Mouse (Mus musculus): ENCODE results near the gene Gpr152. TPM values are rescaled to one million over a fixed set of nuclear protein-coding genes. Genes with fewer than 3 reads are reported as not detected.
A peak's percentile ranks its signal among the peaks of the same experiment; 100 is the strongest.

Gene Gpr152
- polyA plus RNA-seq, 1 experiment from 2014 or later = not detected

- no peaks in the 10 kb centered on the region for H3K27me3 ChIP-seq (ENCODE audit: control insufficient read depth, insufficient read depth, low read length)
- no peaks in the 10 kb centered on the region for H3K36me3 ChIP-seq (replicated peaks; ENCODE audit: control insufficient read depth, insufficient read depth, low read depth, low read length)
- H3K27ac ChIP-seq (replicated peaks; ENCODE audit: low read depth, low read length) = no peak overlapping the region
- H3K4me1 ChIP-seq (ENCODE audit: control insufficient read depth, insufficient read depth, low read length) = peaks cover 4% of the 10 kb centered on the region
- DNase-seq (ENCODE audit: low spot score) (no peak), ATAC-seq (replicated peaks; ENCODE audit: insufficient number of reproducible peaks, low FRiP score, low TSS enrichment, low read depth) (no peak)
- no peaks in the 10 kb centered on the region for H3K9me3 ChIP-seq (replicated peaks; ENCODE audit: control insufficient read depth, low read length)
- no peak overlapping the region for H3K4me3 ChIP-seq (ENCODE audit: low read depth, low read length)
- no peak overlapping the region for H3K4me2 ChIP-seq (ENCODE audit: low read depth, low read length)
- no peak overlapping the region for H3K9ac ChIP-seq (replicated peaks; ENCODE audit: low read length)
- WGBS = 58% methylated on average over 12 of the region's 12 CpGs
Measured at GRCm38 (mm10) chr19:4146366-4147021, 6.9 kb downstream of the Gpr152 start.

- H3K4me2 ChIP-seq (ENCODE audit: low read depth, low read length) = no peak overlapping the region
- no peaks in the 10 kb centered on the region for H3K36me3 ChIP-seq (replicated peaks; ENCODE audit: control insufficient read depth, insufficient read depth, low read depth, low read length)
- H3K4me3 ChIP-seq (ENCODE audit: low read depth, low read length) = no peak overlapping the region
- WGBS = 37% methylated on average over 3 of the region's 3 CpGs
- H3K9me3 ChIP-seq (replicated peaks; ENCODE audit: control insufficient read depth, low read length) = no peaks in the 10 kb centered on the region
- DNase-seq (ENCODE audit: low spot score) (no peak), ATAC-seq (replicated peaks; ENCODE audit: insufficient number of reproducible peaks, low FRiP score, low TSS enrichment, low read depth) (no peak)
- H3K27ac ChIP-seq (replicated peaks; ENCODE audit: low read depth, low read length) = no peak overlapping the region
- no peaks in the 10 kb centered on the region for H3K27me3 ChIP-seq (ENCODE audit: control insufficient read depth, insufficient read depth, low read length)
- no peak overlapping the region for H3K9ac ChIP-seq (replicated peaks; ENCODE audit: low read length)
- peaks cover 4% of the 10 kb centered on the region for H3K4me1 ChIP-seq (ENCODE audit: control insufficient read depth, insufficient read depth, low read length)
Measured at GRCm38 (mm10) chr19:4147022-4147405, 7.4 kb downstream of the Gpr152 start.

GRCm38 (mm10) chr19:4147782-4148490, 8.3 kb downstream of the Gpr152 start:
- Histone ChIP-seq H3K9me3 (replicated peaks; ENCODE audit: control insufficient read depth, low read length) (no peaks in the 10 kb centered on the region), H3K27me3 (ENCODE audit: control insufficient read depth, insufficient read depth, low read length) (no peaks in the 10 kb centered on the region), H3K4me1 (ENCODE audit: control insufficient read depth, insufficient read depth, low read length) (peaks cover 4% of the 10 kb centered on the region), H3K4me2 (ENCODE audit: low read depth, low read length) (0 out of 2 replicates have a peak overlapping the region, but pooled peaks have one; percentile 13), H3K36me3 (replicated peaks; ENCODE audit: control insufficient read depth, insufficient read depth, low read depth, low read length) (no peaks in the 10 kb centered on the region), H3K4me3 (ENCODE audit: low read depth, low read length) (peak overlapping the region; percentile 73), H3K27ac (replicated peaks; ENCODE audit: low read depth, low read length) (no peak overlapping the region), H3K9ac (replicated peaks; ENCODE audit: low read length) (peak overlapping the region; percentile 18; the same call in 1 of the 2 replicates)
- DNase-seq (ENCODE audit: low spot score) = no peak
- no peak for ATAC-seq (replicated peaks; ENCODE audit: insufficient number of reproducible peaks, low FRiP score, low TSS enrichment, low read depth)
- WGBS = 40% methylated on average over 9 of the region's 9 CpGs

GRCm38 (mm10) chr19:4148491-4148806, 8.9 kb downstream of the Gpr152 start, which contains the start of gene Coro1b:
TSS of gene Coro1b (plus strand) at chr19:4148619.
- H3K4me3 ChIP-seq (ENCODE audit: low read depth, low read length) = peak within 1 kb of the TSS; percentile 73
- under 1% methylated on average over 33 of the region's 33 CpGs for WGBS
- peak; percentile 95 for DNase-seq (ENCODE audit: low spot score)
- ATAC-seq (replicated peaks; ENCODE audit: insufficient number of reproducible peaks, low FRiP score, low TSS enrichment, low read depth) = peak; percentile 94
- no peaks in the 10 kb centered on the region for H3K9me3 ChIP-seq (replicated peaks; ENCODE audit: control insufficient read depth, low read length)
- H3K4me2 ChIP-seq (ENCODE audit: low read depth, low read length) = peak within 1 kb of the TSS; percentile 84
- no peaks in the 10 kb centered on the region for H3K27me3 ChIP-seq (ENCODE audit: control insufficient read depth, insufficient read depth, low read length)
- no peaks in the 10 kb centered on the region for H3K36me3 ChIP-seq (replicated peaks; ENCODE audit: control insufficient read depth, insufficient read depth, low read depth, low read length)
- H3K4me1 ChIP-seq (ENCODE audit: control insufficient read depth, insufficient read depth, low read length) = peaks cover 4% of the 10 kb centered on the region
- H3K9ac ChIP-seq (replicated peaks; ENCODE audit: low read length) = peak within 1 kb of the TSS; percentile 78
- no peak within 1 kb of the TSS; the same call in 1 of the 2 replicates for H3K27ac ChIP-seq (replicated peaks; ENCODE audit: low read depth, low read length)

- Histone ChIP-seq H3K36me3 (replicated peaks; ENCODE audit: control insufficient read depth, insufficient read depth, low read depth, low read length) (no peaks in the 10 kb centered on the region), H3K9me3 (replicated peaks; ENCODE audit: control insufficient read depth, low read length) (no peaks in the 10 kb centered on the region), H3K27me3 (ENCODE audit: control insufficient read depth, insufficient read depth, low read length) (no peaks in the 10 kb centered on the region), H3K9ac (replicated peaks; ENCODE audit: low read length) (peak overlapping the region; percentile 78), H3K4me1 (ENCODE audit: control insufficient read depth, insufficient read depth, low read length) (peaks cover 4% of the 10 kb centered on the region), H3K27ac (replicated peaks; ENCODE audit: low read depth, low read length) (no peak overlapping the region; the same call in 1 of the 2 replicates), H3K4me3 (ENCODE audit: low read depth, low read length) (peak overlapping the region; percentile 73), H3K4me2 (ENCODE audit: low read depth, low read length) (peak overlapping the region; percentile 84)
- no peak for DNase-seq (ENCODE audit: low spot score)
- 0 out of 2 replicates have a peak, but pooled peaks have one; percentile 0 for ATAC-seq (replicated peaks; ENCODE audit: insufficient number of reproducible peaks, low FRiP score, low TSS enrichment, low read depth)
- WGBS = 3% methylated on average over 8 of the region's 8 CpGs
Measured at GRCm38 (mm10) chr19:4148819-4149218, 9.2 kb downstream of the Gpr152 start.

- DNase-seq (ENCODE audit: low spot score) (no peak), ATAC-seq (replicated peaks; ENCODE audit: insufficient number of reproducible peaks, low FRiP score, low TSS enrichment, low read depth) (no peak)
- H3K4me1 ChIP-seq (ENCODE audit: control insufficient read depth, insufficient read depth, low read length) = peaks cover 4% of the 10 kb centered on the region
- H3K36me3 ChIP-seq (replicated peaks; ENCODE audit: control insufficient read depth, insufficient read depth, low read depth, low read length) = no peaks in the 10 kb centered on the region
- H3K27ac ChIP-seq (replicated peaks; ENCODE audit: low read depth, low read length) = no peak overlapping the region
- no peaks in the 10 kb centered on the region for H3K27me3 ChIP-seq (ENCODE audit: control insufficient read depth, insufficient read depth, low read length)
- 90% methylated on average over 11 of the region's 11 CpGs for WGBS
- no peaks in the 10 kb centered on the region for H3K9me3 ChIP-seq (replicated peaks; ENCODE audit: control insufficient read depth, low read length)
- peak overlapping the region; percentile 84 for H3K4me2 ChIP-seq (ENCODE audit: low read depth, low read length)
- peak overlapping the region; percentile 78 for H3K9ac ChIP-seq (replicated peaks; ENCODE audit: low read length)
- peak overlapping the region; percentile 73 for H3K4me3 ChIP-seq (ENCODE audit: low read depth, low read length)
Measured at GRCm38 (mm10) chr19:4149283-4149682, 9.7 kb downstream of the Gpr152 start.

GRCm38 (mm10) chr19:4149764-4150461, 10.3 kb downstream of the Gpr152 start:
- no peak overlapping the region for H3K27ac ChIP-seq (replicated peaks; ENCODE audit: low read depth, low read length)
- DNase-seq (ENCODE audit: low spot score) (no peak), ATAC-seq (replicated peaks; ENCODE audit: insufficient number of reproducible peaks, low FRiP score, low TSS enrichment, low read depth) (no peak)
- H3K9me3 ChIP-seq (replicated peaks; ENCODE audit: control insufficient read depth, low read length) = no peaks in the 10 kb centered on the region
- H3K27me3 ChIP-seq (ENCODE audit: control insufficient read depth, insufficient read depth, low read length) = no peaks in the 10 kb centered on the region
- no peak overlapping the region for H3K4me2 ChIP-seq (ENCODE audit: low read depth, low read length)
- WGBS = 94% methylated on average over 17 of the region's 17 CpGs
- no peak overlapping the region for H3K9ac ChIP-seq (replicated peaks; ENCODE audit: low read length)
- no peak overlapping the region for H3K4me3 ChIP-seq (ENCODE audit: low read depth, low read length)
- H3K36me3 ChIP-seq (replicated peaks; ENCODE audit: control insufficient read depth, insufficient read depth, low read depth, low read length) = no peaks in the 10 kb centered on the region
- peaks cover 4% of the 10 kb centered on the region for H3K4me1 ChIP-seq (ENCODE audit: control insufficient read depth, insufficient read depth, low read length)

All from embryonic facial prominence, embryonic 11.5 days (tissue).